Mouse (Mus musculus): ENCODE results near the gene Scin. TPM values are rescaled to one million over a fixed set of nuclear protein-coding genes. Genes with fewer than 3 reads are reported as not detected.

The Scin gene
- total RNA-seq, 2 experiments from 2014 or later, result 1.3 to 2.0 TPM

GRCm38 (mm10) chr12:40036666-40037065 lies 97.4 kb downstream of the Scin start:
- no peak for DNase-seq (ENCODE audit: extremely low spot score in 1 of 2, low spot score in 1 of 2)

GRCm38 (mm10) chr12:40035506-40035905 lies 98.5 kb downstream of the Scin start:
- DNase-seq (ENCODE audit: extremely low spot score in 1 of 2, low spot score in 1 of 2), result no peak

GRCm38 (mm10) chr12:40029201-40029600 lies 104.8 kb downstream of the Scin start:
- DNase-seq (ENCODE audit: extremely low spot score in 1 of 2, low spot score in 1 of 2), result no peak

DNA sequence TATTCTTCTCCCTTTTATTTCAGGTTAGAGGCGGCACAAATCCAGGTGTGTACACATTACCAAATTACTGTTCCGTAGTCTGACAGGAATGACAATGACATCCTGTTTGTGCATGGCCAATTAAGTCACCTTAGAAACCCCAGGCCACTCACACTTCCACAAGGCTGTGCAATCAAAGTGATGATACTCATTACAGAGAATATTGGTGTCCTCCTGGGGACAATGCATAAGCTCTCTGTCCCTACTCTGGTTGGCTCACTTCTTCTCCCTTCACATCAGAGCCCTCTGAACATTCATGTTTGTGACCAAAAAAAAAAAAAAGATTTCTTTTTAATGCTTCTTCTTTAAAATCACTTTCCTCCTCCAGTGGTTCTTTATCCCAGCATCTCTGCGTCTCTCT lies 106.2 kb downstream of the Scin start:
- DNase-seq (ENCODE audit: extremely low spot score in 1 of 2, low spot score in 1 of 2), result no peak

GRCm38 (mm10) chr12:40027444-40027843 lies 106.6 kb downstream of the Scin start:
- no peak for DNase-seq (ENCODE audit: extremely low spot score in 1 of 2, low spot score in 1 of 2)

DNA sequence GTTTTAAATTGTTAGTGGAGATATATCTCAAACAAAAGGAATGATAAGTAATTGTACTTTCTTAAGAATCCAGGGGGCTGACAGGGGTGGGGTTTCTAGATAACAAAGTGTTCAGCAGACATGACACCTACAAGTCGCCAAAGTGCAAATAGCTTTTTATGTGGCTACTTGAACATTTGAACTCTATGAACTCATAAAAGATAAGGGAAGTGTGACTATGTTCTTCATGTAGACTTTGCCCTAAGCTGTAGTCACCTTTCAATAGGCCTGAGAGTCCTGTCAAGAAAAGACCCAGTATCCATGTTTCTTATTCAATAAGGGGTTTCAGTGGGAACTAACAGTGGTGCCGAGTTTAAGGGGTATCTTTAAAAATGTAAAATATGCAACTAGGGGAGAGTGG lies 110.1 kb downstream of the Scin start:
- DNase-seq (ENCODE audit: extremely low spot score in 1 of 2, low spot score in 1 of 2), result no peak

DNA sequence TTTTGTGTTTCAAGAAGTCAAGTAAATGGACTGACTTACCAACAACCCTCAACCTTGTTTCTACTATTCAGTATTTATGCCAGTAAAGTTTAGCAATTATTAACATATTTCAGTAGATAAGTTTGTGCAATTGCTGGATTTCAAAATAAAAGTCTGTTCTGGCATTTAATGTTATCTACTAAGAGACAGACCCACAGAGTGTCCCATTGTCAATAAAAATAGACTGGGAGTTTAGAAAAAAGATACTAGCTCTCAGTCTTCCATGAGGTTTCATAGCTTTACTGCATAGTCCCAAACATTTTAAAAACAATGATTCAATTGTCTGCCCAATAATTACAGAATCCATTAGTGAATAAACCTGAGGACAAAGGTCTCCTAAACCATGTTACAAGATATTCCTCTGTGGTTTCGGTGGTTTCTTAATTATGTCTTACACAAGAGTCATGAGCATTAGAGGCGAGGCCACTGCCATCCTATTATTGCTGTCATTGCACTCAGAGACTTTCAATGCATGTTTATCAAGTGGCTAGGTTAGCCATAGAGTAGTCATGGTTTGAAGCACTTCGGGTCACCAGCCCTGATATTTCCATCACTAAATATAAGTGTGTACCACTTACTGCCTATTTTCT lies 110.9 kb downstream of the Scin start:
- DNase-seq (ENCODE audit: extremely low spot score in 1 of 2, low spot score in 1 of 2), result no peak

DNA sequence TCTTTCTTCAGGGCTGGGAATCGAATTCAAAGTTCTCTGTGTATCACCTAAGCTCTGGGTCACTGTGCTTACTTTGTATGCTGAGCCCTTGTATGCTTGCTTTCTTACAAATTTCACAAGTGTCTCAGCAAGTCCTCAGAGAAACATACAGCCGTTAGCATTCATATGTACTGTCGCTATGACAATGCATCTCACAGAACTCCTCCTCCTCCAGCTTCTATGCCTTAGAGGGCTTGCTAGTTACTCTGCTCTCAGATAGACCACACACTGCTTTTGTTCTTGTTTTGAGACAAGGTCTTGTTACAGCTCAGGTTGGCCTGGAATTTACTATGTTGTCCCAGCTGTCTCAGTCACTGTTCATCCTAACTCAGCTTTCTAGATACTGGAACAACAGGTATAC lies 111.7 kb downstream of the Scin start:
- DNase-seq (ENCODE audit: extremely low spot score in 1 of 2, low spot score in 1 of 2), result no peak

DNA sequence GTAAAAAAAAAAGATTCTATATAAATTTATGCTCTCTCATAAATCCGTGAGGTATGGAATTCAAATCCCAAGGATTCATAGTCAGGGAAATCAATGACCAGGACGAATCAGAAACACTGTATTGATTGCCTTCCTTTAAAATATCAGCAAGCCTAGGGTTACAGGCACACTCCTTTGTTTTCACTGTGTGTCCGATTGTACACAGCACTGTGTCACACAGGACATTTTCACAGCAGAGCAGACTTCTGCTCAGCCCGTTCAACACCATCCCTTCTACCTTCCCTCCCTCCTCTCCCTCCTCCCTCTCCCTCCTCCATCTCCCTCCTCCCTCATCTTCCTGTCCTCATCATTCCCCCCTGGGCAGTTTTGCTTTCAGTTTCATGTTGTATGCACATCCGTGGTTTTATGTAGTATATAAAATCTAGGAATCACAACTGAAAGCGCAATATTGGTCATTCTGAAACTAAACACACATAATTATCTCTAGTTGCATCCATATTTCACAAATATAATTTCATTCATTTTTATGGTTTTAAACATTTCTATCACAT lies 116.0 kb downstream of the Scin start:
- DNase-seq (ENCODE audit: extremely low spot score in 1 of 2, low spot score in 1 of 2), result no peak

GRCm38 (mm10) chr12:40016648-40017460 lies 117.2 kb downstream of the Scin start:
- peak in 1 of 2 experiments; percentile 3 for DNase-seq (ENCODE audit: extremely low spot score in 1 of 2, low spot score in 1 of 2)

- no peak for DNase-seq (ENCODE audit: extremely low spot score in 1 of 2, low spot score in 1 of 2)
Observed at GRCm38 (mm10) chr12:40016068-40016467, 118.0 kb downstream of the Scin start.

GRCm38 (mm10) chr12:40009866-40010265 lies 124.2 kb downstream of the Scin start:
- DNase-seq (ENCODE audit: extremely low spot score in 1 of 2, low spot score in 1 of 2), result no peak

Other genes with a start within 250 kb of the Scin start
- gene Arl4a, start 96.2 kb downstream of the Scin start, total RNA-seq (2021), result 10 to 100 TPM; 27.0 to 32.6 TPM
- under 1 TPM; 0.49 to 0.64 TPM for gene Lsmem1, start 65.3 kb upstream of the Scin start, total RNA-seq (2021)
- 10 to 100 TPM; 89.6 to 91.4 TPM for gene Ifrd1, start 114.3 kb upstream of the Scin start, total RNA-seq (2021)